In genomic region chr6:82737634-82738540, GRCm38 (mm10) we compare ENCODE assay signal across 30 mouse cellular contexts. TPM values are rescaled to one million over a fixed set of nuclear protein-coding genes. Genes with fewer than 3 reads are reported as not detected.
DNase-seq lines count a peak whose midpoint lies in the region; ATAC-seq and TF ChIP-seq lines count a peak whose summit lies in the region.
"Had no signal": no experiment of that assay in that cellular context is flagged by ENCODE, and none has a peak within 500 bp of the region (broad histone marks: within the 10 kb centered on the region; RNA-seq: fewer than 3 reads in every experiment).

No protein-coding gene starts in this region.

- no peaks in the 10 kb centered on the region for H3K27me3 ChIP-seq in embryonic facial prominence, embryonic 15.5 days
- H3K27me3 ChIP-seq in embryonic facial prominence, embryonic 10.5 days (replicated peaks; ENCODE audit: low read depth, poor library complexity, severe bottlenecking) = no peaks in the 10 kb centered on the region
- H3K27me3 ChIP-seq in testis, adult 2 months (ENCODE audit: control insufficient read depth, insufficient read depth, low read length) = no peaks in the 10 kb centered on the region
- H3K27me3 ChIP-seq: hindbrain, embryonic 15.5 days; liver, embryonic 13.5 days; midbrain, embryonic 15.5 days; neural tube, embryonic 15.5 days; stomach, embryonic 15.5 days had no signal

- no peak overlapping the region for H3K4me2 ChIP-seq in embryonic facial prominence, embryonic 15.5 days (replicated peaks)
- H3K4me2 ChIP-seq: hindbrain, embryonic 15.5 days; liver, embryonic 13.5 days; midbrain, embryonic 15.5 days; neural tube, embryonic 15.5 days; stomach, embryonic 15.5 days had no signal

- 92% methylated on average over 27 of the region's 27 CpGs for WGBS in embryonic facial prominence, embryonic 15.5 days
- WGBS in embryonic facial prominence, embryonic 10.5 days = 94% methylated on average over 27 of the region's 27 CpGs

- no peak for DNase-seq in embryonic facial prominence, embryonic 10.5 days (ENCODE audit: low spot score)
- DNase-seq in layer of hippocampus, adult 9-11 months = peak; percentile 44
- no peak for DNase-seq in layer of hippocampus, postnatal 14 days (ENCODE audit: low spot score in 2 of 2)
- no peak for DNase-seq in testis, postnatal 14 days (ENCODE audit: low spot score)
- no peak for DNase-seq in urinary bladder, adult 2 months (ENCODE audit: low spot score)
- DNase-seq: adrenal gland, adult 8-10 months; cerebellum, adult 9-11 months; gastrocnemius, postnatal 14 days; heart, postnatal 14 days; kidney, adult 11 months; kidney, postnatal 10 days; liver, embryonic 13.5 days; lung, adult 2 months; lung, postnatal 10 days; retina, postnatal 1 day; right cerebral cortex, postnatal 14 days; thymus, adult 18-20 months; thymus, postnatal 25 days had no signal

- no peak for TF ChIP-seq POLR2A in testis, adult 2 months (IDR thresholded peaks at IDR 0.05; ENCODE audit: control insufficient read depth, low read depth, low read length)

- H3K9ac ChIP-seq in embryonic facial prominence, embryonic 15.5 days = no peak overlapping the region
- H3K9ac ChIP-seq: hindbrain, embryonic 15.5 days; liver, embryonic 13.5 days; midbrain, embryonic 15.5 days; neural tube, embryonic 15.5 days; stomach, embryonic 15.5 days had no signal

- H3K36me3 ChIP-seq in embryonic facial prominence, embryonic 15.5 days = peaks cover 41% of the 10 kb centered on the region
- H3K36me3 ChIP-seq in embryonic facial prominence, embryonic 10.5 days (replicated peaks) = peaks cover 87% of the 10 kb centered on the region
- no peaks in the 10 kb centered on the region for H3K36me3 ChIP-seq in testis, adult 2 months (ENCODE audit: control insufficient read depth, insufficient read depth, low read length)
- H3K36me3 ChIP-seq: hindbrain, embryonic 15.5 days; midbrain, embryonic 15.5 days; neural tube, embryonic 15.5 days had no signal

- no peak overlapping the region for H3K27ac ChIP-seq in embryonic facial prominence, embryonic 15.5 days (replicated peaks)
- H3K27ac ChIP-seq in embryonic facial prominence, embryonic 10.5 days (replicated peaks) = no peak overlapping the region
- H3K27ac ChIP-seq in testis, adult 2 months (ENCODE audit: control insufficient read depth, insufficient read depth, low read depth, low read length) = peak overlapping the region; percentile 64
- H3K27ac ChIP-seq: hindbrain, embryonic 10.5 days; hindbrain, embryonic 15.5 days; left cerebral cortex, adult 2 months; liver, embryonic 13.5 days; macrophage; midbrain, embryonic 15.5 days; neural tube, embryonic 15.5 days; stomach, embryonic 15.5 days had no signal

- 0 out of 2 replicates have a peak, but pooled peaks cover 3% of the 10 kb centered on the region for H3K4me1 ChIP-seq in embryonic facial prominence, embryonic 15.5 days
- no peaks in the 10 kb centered on the region for H3K4me1 ChIP-seq in embryonic facial prominence, embryonic 10.5 days
- H3K4me1 ChIP-seq in testis, adult 2 months (ENCODE audit: control insufficient read depth, insufficient read depth, low read length) = no peaks in the 10 kb centered on the region
- H3K4me1 ChIP-seq: hindbrain, embryonic 10.5 days; midbrain, embryonic 15.5 days; stomach, embryonic 15.5 days had no signal

- 0 out of 2 replicates have a peak, but pooled peaks have one; percentile 12 for ATAC-seq in embryonic facial prominence, embryonic 15.5 days (ENCODE audit: insufficient number of reproducible peaks, low FRiP score, low TSS enrichment, low read depth)
- ATAC-seq: activated CD4-positive, CD25-positive, alpha-beta regulatory T cell, adult 4 months; forebrain, embryonic 14.5 days; inflammation-experienced regulatory T-cells, adult 6 months; midbrain, embryonic 15.5 days had no signal

- TF ChIP-seq CTCF in testis, adult 2 months (IDR thresholded peaks at IDR 0.05; ENCODE audit: control insufficient read depth, insufficient read depth, insufficient replicate concordance, low read depth, low read length) = no peak

- no peaks in the 10 kb centered on the region for H3K9me3 ChIP-seq in embryonic facial prominence, embryonic 15.5 days (replicated peaks)
- H3K9me3 ChIP-seq in embryonic facial prominence, embryonic 10.5 days = no peaks in the 10 kb centered on the region
- H3K9me3 ChIP-seq: hindbrain, embryonic 10.5 days; hindbrain, embryonic 15.5 days; liver, embryonic 13.5 days; midbrain, embryonic 15.5 days; neural tube, embryonic 15.5 days; stomach, embryonic 15.5 days had no signal

- H3K4me3 ChIP-seq in embryonic facial prominence, embryonic 15.5 days (replicated peaks) = no peak overlapping the region
- H3K4me3 ChIP-seq in embryonic facial prominence, embryonic 10.5 days = no peak overlapping the region
- H3K4me3 ChIP-seq in testis, adult 2 months (ENCODE audit: control insufficient read depth, low read depth, low read length) = no peak overlapping the region
- H3K4me3 ChIP-seq: hindbrain, embryonic 10.5 days; hindbrain, embryonic 15.5 days; left cerebral cortex, adult 2 months; liver, embryonic 13.5 days; midbrain, embryonic 15.5 days; neural tube, embryonic 15.5 days; stomach, embryonic 15.5 days had no signal

RNA-seq across cellular contexts. Expression of gene Pole4, which starts 32.7 kb away (rescaled TPM):
- 89.2 and 89.9 TPM in 2 replicates for polyA plus RNA-seq in embryonic facial prominence, embryonic 15.5 days (2015; fragmentation: Nextera tagmentation; extraction: Ambion mirVana)
- polyA plus RNA-seq in embryonic facial prominence, embryonic 10.5 days (2016; fragmentation: Nextera tagmentation; extraction: Ambion mirVana) = 91.8 and 95.3 TPM in 2 replicates
- 10 to 100 TPM; 36.4 to 41.4 TPM for total RNA-seq in layer of hippocampus, postnatal 14 days (2021)
- polyA plus RNA-seq in testis, adult 2 months (2012; rRNA removed) = 11.6 and 16.4 TPM in 2 replicates
- polyA plus RNA-seq in urinary bladder, adult 2 months (2012; rRNA removed) = 28.1 and 33.5 TPM in 2 replicates

RNA-seq across cellular contexts. Expression of gene Hk2, which starts 36.4 kb away (rescaled TPM):
- polyA plus RNA-seq in embryonic facial prominence, embryonic 15.5 days (2015; fragmentation: Nextera tagmentation; extraction: Ambion mirVana) = 19.5 and 23.2 TPM in 2 replicates
- polyA plus RNA-seq in embryonic facial prominence, embryonic 10.5 days (2016; fragmentation: Nextera tagmentation; extraction: Ambion mirVana) = 27.7 and 32.3 TPM in 2 replicates
- total RNA-seq in layer of hippocampus, postnatal 14 days (2021) = 10 to 100 TPM in 1 of 2 experiments, 1 to 10 TPM in 1; 9.3 to 11.2 TPM
- polyA plus RNA-seq in testis, adult 2 months (2012; rRNA removed) = 7.8 and 10.9 TPM in 2 replicates
- polyA plus RNA-seq in urinary bladder, adult 2 months (2012; rRNA removed) = 7.1 and 7.5 TPM in 2 replicates
